Mouse (Mus musculus) liver, embryonic 15.5 days (tissue): ENCODE data around the gene Tpcn1. TPM values are rescaled to one million over a fixed set of nuclear protein-coding genes. Genes with fewer than 3 reads are reported as not detected.
"Not testable (repeated sequence)": the region's sequence is repeated elsewhere in the genome, so short reads cannot be mapped to it uniquely, and the experiment has no call there.

Experiments used
- ATAC-seq: fragments of 200-750 bp; cut with Nextera tagmentation; 2 replicates; pipeline ENCODE4 v1.8.0; 2017; ENCODE audit warnings: moderate number of reproducible peaks, mild to moderate bottlenecking, moderate library complexity; ENCODE audit not compliant: insufficient read depth
- H3K27ac ChIP-seq: fragments of 300-500 bp; sonication (generic); replicated peaks from 2 replicates; pipeline ENCODE4 v1.5.1; 2015; ENCODE audit warnings: mild to moderate bottlenecking, inconsistent platforms
- H3K27me3 ChIP-seq: fragments of 300-500 bp; sonication (generic); 2 replicates; pipeline ENCODE4 v1.6.1; 2015; ENCODE audit warnings: mild to moderate bottlenecking, inconsistent platforms
- H3K36me3 ChIP-seq: fragments of 300-500 bp; sonication (generic); replicated peaks from 2 replicates; pipeline ENCODE4 v1.6.1; 2015; ENCODE audit warnings: moderate library complexity, mild to moderate bottlenecking, inconsistent platforms
- H3K4me1 ChIP-seq: fragments of 300-500 bp; sonication (generic); replicated peaks from 2 replicates; pipeline ENCODE4 v1.6.1; 2015; ENCODE audit warnings: inconsistent platforms
- H3K4me2 ChIP-seq: fragments of 300-500 bp; sonication (generic); 2 replicates; pipeline ENCODE4 v1.6.1; 2015; ENCODE audit warnings: moderate library complexity, mild to moderate bottlenecking, inconsistent platforms
- H3K4me3 ChIP-seq: fragments of 300-500 bp; sonication (generic); replicated peaks from 2 replicates; pipeline ENCODE4 v1.5.1; 2015; ENCODE audit warnings: mild to moderate bottlenecking, inconsistent platforms
- H3K9ac ChIP-seq: fragments of 300-500 bp; sonication (generic); 2 replicates; pipeline ENCODE4 v1.6.1; 2015; ENCODE audit warnings: moderate library complexity, mild to moderate bottlenecking, inconsistent platforms
- H3K9me3 ChIP-seq: fragments of 300-500 bp; sonication (generic); replicated peaks from 2 replicates; pipeline ENCODE4 v1.6.1; 2016; ENCODE audit warnings: inconsistent platforms
- WGBS: fragments of 180-500 bp; shearing (Covaris S2); methylation state at CpG from one replicate; pipeline ENCODE4 v1.1.7; 2015; ENCODE audit warnings: mixed read lengths; ENCODE audit not compliant: insufficient replicate concordance; 5-methylcytosine and 5-hydroxymethylcytosine counted together
- polyA plus RNA-seq: library from polyadenylated mRNA; unstranded; fragments of >200 nt; fragmentation: Nextera tagmentation; extraction: Ambion mirVana; gene quantifications from 2 replicates; pipeline ENCODE4 v1.2.1, GENCODE M21; 2015

Gene Tpcn1
- polyA plus RNA-seq, 1 experiment from 2014 or later: 22.7 TPM

GRCm38 (mm10) chr5:120510982-120511642, 77.4 kb downstream of the Tpcn1 start, which contains the start of gene Slc8b1:
Slc8b1 (plus strand) TSS chr5:120511168.
- ATAC-seq: peak; percentile 86
- WGBS: under 1% methylated on average over 36 of the region's 36 CpGs

GRCm38 (mm10) chr5:120507311-120507710, 81.2 kb downstream of the Tpcn1 start:
- peaks cover 38% of the 10 kb centered on the region for H3K4me1 ChIP-seq
- no peak overlapping the region for H3K4me3 ChIP-seq
- H3K27me3 ChIP-seq: peaks cover 10% of the 10 kb centered on the region; the same call in 1 of the 2 replicates
- H3K36me3 ChIP-seq: no peaks in the 10 kb centered on the region
- H3K4me2 ChIP-seq: no peak overlapping the region
- no peak for ATAC-seq
- WGBS: 47% methylated on average over 4 of the region's 4 CpGs
- no peak overlapping the region for H3K27ac ChIP-seq
- no peak overlapping the region for H3K9ac ChIP-seq
- no peaks in the 10 kb centered on the region for H3K9me3 ChIP-seq

More at GRCm38 (mm10) chr5:120510982-120511642, 77.4 kb downstream of the Tpcn1 start, which contains the start of gene Slc8b1:
- no peaks in the 10 kb centered on the region for H3K9me3 ChIP-seq
- 0 out of 2 replicates have a peak, but pooled peaks cover 5% of the 10 kb centered on the region for H3K36me3 ChIP-seq
- peak within 1 kb of the TSS; percentile 53 for H3K9ac ChIP-seq
- peak within 1 kb of the TSS; percentile 71 for H3K27ac ChIP-seq
- H3K27me3 ChIP-seq: peaks cover 10% of the 10 kb centered on the region; the same call in 1 of the 2 replicates
- peak within 1 kb of the TSS; percentile 77 for H3K4me2 ChIP-seq
- H3K4me3 ChIP-seq: peak within 1 kb of the TSS; percentile 62
- peaks cover 48% of the 10 kb centered on the region for H3K4me1 ChIP-seq

GRCm38 (mm10) chr5:120506490-120506889, 82.0 kb downstream of the Tpcn1 start:
- Histone ChIP-seq H3K4me2 (no peak overlapping the region), H3K4me3 (no peak overlapping the region), H3K4me1 (peaks cover 36% of the 10 kb centered on the region), H3K27me3 (0 out of 2 replicates have a peak, but pooled peaks cover 2% of the 10 kb centered on the region), H3K36me3 (no peaks in the 10 kb centered on the region), H3K9ac (no peak overlapping the region), H3K9me3 (no peaks in the 10 kb centered on the region), H3K27ac (no peak overlapping the region)
- ATAC-seq: no peak
- 58% methylated on average over 9 of the region's 9 CpGs for WGBS

- Histone ChIP-seq H3K9me3 (no peaks in the 10 kb centered on the region), H3K27ac (no peak overlapping the region), H3K4me2 (peak overlapping the region; percentile 46), H3K4me1 (peaks cover 29% of the 10 kb centered on the region), H3K36me3 (no peaks in the 10 kb centered on the region), H3K27me3 (no peaks in the 10 kb centered on the region), H3K4me3 (no peak overlapping the region), H3K9ac (no peak overlapping the region)
- no peak for ATAC-seq
- WGBS: 55% methylated on average over 9 of the region's 9 CpGs
Observed at GRCm38 (mm10) chr5:120505781-120506180, 82.7 kb downstream of the Tpcn1 start.

GRCm38 (mm10) chr5:120505368-120505767, 83.1 kb downstream of the Tpcn1 start:
- Histone ChIP-seq H3K9ac (no peak overlapping the region), H3K4me2 (peak overlapping the region; percentile 46), H3K27ac (no peak overlapping the region), H3K27me3 (no peaks in the 10 kb centered on the region), H3K9me3 (no peaks in the 10 kb centered on the region), H3K4me1 (peaks cover 25% of the 10 kb centered on the region), H3K4me3 (no peak overlapping the region), H3K36me3 (no peaks in the 10 kb centered on the region)
- ATAC-seq: peak; percentile 17; the same call in 1 of the 2 replicates
- WGBS: 18% methylated on average over 16 of the region's 16 CpGs

- peak; percentile 56 for ATAC-seq
- Histone ChIP-seq H3K27ac (no peak within 1 kb of the TSS), H3K27me3 (no peaks in the 10 kb centered on the region), H3K4me2 (peak within 1 kb of the TSS; percentile 97), H3K4me3 (peak within 1 kb of the TSS; percentile 75), H3K9ac (peak within 1 kb of the TSS; percentile 74), H3K4me1 (peaks cover 25% of the 10 kb centered on the region), H3K36me3 (no peaks in the 10 kb centered on the region), H3K9me3 (no peaks in the 10 kb centered on the region)
- 0% methylated on average over 55 of the region's 55 CpGs for WGBS
Observed at GRCm38 (mm10) chr5:120503144-120503795, 85.2 kb downstream of the Tpcn1 start, which contains the start of gene Plbd2. Plbd2 (minus strand) TSS chr5:120503625.

GRCm38 (mm10) chr5:120502675-120503143, 85.8 kb downstream of the Tpcn1 start:
- no peak for ATAC-seq

GRCm38 (mm10) chr5:120502147-120502621, 86.3 kb downstream of the Tpcn1 start:
- peak overlapping the region; percentile 75 for H3K4me3 ChIP-seq
- H3K4me1 ChIP-seq: peaks cover 25% of the 10 kb centered on the region
- 57% methylated on average over 9 of the region's 9 CpGs for WGBS
- no peak for ATAC-seq
- no peaks in the 10 kb centered on the region for H3K9me3 ChIP-seq
- peak overlapping the region; percentile 74; the same call in 1 of the 2 replicates for H3K9ac ChIP-seq
- no peak overlapping the region for H3K27ac ChIP-seq
- H3K4me2 ChIP-seq: peak overlapping the region; percentile 97
- H3K36me3 ChIP-seq: no peaks in the 10 kb centered on the region
- no peaks in the 10 kb centered on the region for H3K27me3 ChIP-seq

More at GRCm38 (mm10) chr5:120502675-120503143, 85.8 kb downstream of the Tpcn1 start:
- Histone ChIP-seq H3K4me1 (peaks cover 25% of the 10 kb centered on the region), H3K27me3 (no peaks in the 10 kb centered on the region), H3K9ac (peak overlapping the region; percentile 74), H3K4me3 (peak overlapping the region; percentile 75), H3K4me2 (peak overlapping the region; percentile 97), H3K36me3 (no peaks in the 10 kb centered on the region), H3K9me3 (no peaks in the 10 kb centered on the region), H3K27ac (no peak overlapping the region)
- 9% methylated on average over 12 of the region's 12 CpGs for WGBS

GRCm38 (mm10) chr5:120500609-120501008, 87.9 kb downstream of the Tpcn1 start:
- not testable (repeated sequence) for H3K4me3 ChIP-seq, H3K36me3 ChIP-seq, H3K4me2 ChIP-seq, H3K9ac ChIP-seq, H3K27ac ChIP-seq, H3K9me3 ChIP-seq, H3K27me3 ChIP-seq, ATAC-seq
- H3K4me1 ChIP-seq: peaks cover 24% of the 10 kb centered on the region
- WGBS: 75% methylated on average over 9 of the region's 9 CpGs

- no peak overlapping the region for H3K4me2 ChIP-seq
- no peak overlapping the region for H3K4me3 ChIP-seq
- H3K27ac ChIP-seq: no peak overlapping the region
- WGBS: 60% methylated on average over 4 of the region's 4 CpGs
- no peaks in the 10 kb centered on the region for H3K9me3 ChIP-seq
- H3K9ac ChIP-seq: no peak overlapping the region
- no peaks in the 10 kb centered on the region for H3K36me3 ChIP-seq
- no peaks in the 10 kb centered on the region for H3K27me3 ChIP-seq
- ATAC-seq: no peak
- H3K4me1 ChIP-seq: peaks cover 19% of the 10 kb centered on the region
Observed at GRCm38 (mm10) chr5:120499202-120499601, 89.3 kb downstream of the Tpcn1 start.

- no peak for ATAC-seq
- H3K9ac ChIP-seq: no peak overlapping the region
- no peak overlapping the region for H3K4me3 ChIP-seq
- H3K9me3 ChIP-seq: no peaks in the 10 kb centered on the region
- H3K27me3 ChIP-seq: no peaks in the 10 kb centered on the region
- peaks cover 4% of the 10 kb centered on the region for H3K4me1 ChIP-seq
- no peak overlapping the region for H3K4me2 ChIP-seq
- 65% methylated on average over 3 of the region's 3 CpGs for WGBS
- H3K36me3 ChIP-seq: 0 out of 2 replicates have a peak, but pooled peaks cover 8% of the 10 kb centered on the region
- H3K27ac ChIP-seq: no peak overlapping the region
Observed at GRCm38 (mm10) chr5:120497071-120497470, 91.4 kb downstream of the Tpcn1 start.
